Mouse (Mus musculus) liver, embryonic 14.5 days (tissue): ENCODE results near the gene Ltbp2. TPM values are rescaled to one million over a fixed set of nuclear protein-coding genes. Genes with fewer than 3 reads are reported as not detected.

Source experiments
- ATAC-seq: fragments of 200-750 bp; cut with Nextera tagmentation; 2 replicates; pipeline ENCODE4 v1.8.0; 2017; ENCODE audit warnings: moderate number of reproducible peaks, mild to moderate bottlenecking, moderate library complexity; ENCODE audit not compliant: insufficient read depth
- DNase-seq, 3 experiments: peaks; one replicate each; pipeline ENCODE4 v3.0.0-alpha.2; 2012 to 2013; ENCODE audit warnings: low read depth in 3 of 3, low spot score in 3 of 3
- H3K27ac ChIP-seq: fragments of 300-500 bp; sonication (generic); 2 replicates; pipeline ENCODE4 v1.5.1; 2014; ENCODE audit warnings: moderate library complexity, mild to moderate bottlenecking, control low read depth, inconsistent platforms
- H3K27me3 ChIP-seq: fragments of 300-500 bp; sonication (generic); 2 replicates; pipeline ENCODE4 v1.6.1; 2014; ENCODE audit warnings: mild to moderate bottlenecking, low read length, moderate library complexity; ENCODE audit not compliant: control insufficient read depth, insufficient read depth
- H3K36me3 ChIP-seq: fragments of 300-500 bp; sonication (generic); replicated peaks from 2 replicates; pipeline ENCODE4 v1.6.1; 2014; ENCODE audit warnings: low read depth; ENCODE audit not compliant: control insufficient read depth, insufficient read depth
- H3K4me1 ChIP-seq, 2 experiments: fragments of 200-500 bp in 1 of 2; fragments of 300-500 bp in 1 of 2; sonication (generic) in 1 of 2; replicated peaks; 2 replicates each; pipeline ENCODE4 v1.6.1; 2012 to 2014; ENCODE audit warnings: antibody characterized with exemption in 1 of 2, inconsistent platforms in 1 of 2, low read length in 1 of 2; ENCODE audit not compliant: control insufficient read depth in 2 of 2, insufficient read depth in 2 of 2
- H3K4me2 ChIP-seq: fragments of 300-500 bp; sonication (generic); 2 replicates; pipeline ENCODE4 v1.6.1; 2014; ENCODE audit warnings: low read depth, mild to moderate bottlenecking, control low read depth, moderate library complexity
- H3K4me3 ChIP-seq, 2 experiments: fragments of 200-500 bp in 1 of 2; fragments of 300-500 bp in 1 of 2; sonication (generic) in 1 of 2; 2 replicates each; pipeline ENCODE4 v1.5.1; 2012 to 2014; ENCODE audit warnings: low read depth in 2 of 2, low read length in 2 of 2, mild to moderate bottlenecking in 2 of 2, control low read depth in 1 of 2, inconsistent platforms in 1 of 2, moderate library complexity in 1 of 2; ENCODE audit not compliant: insufficient read depth in 1 of 2
- H3K9ac ChIP-seq: fragments of 300-500 bp; sonication (generic); replicated peaks from 2 replicates; pipeline ENCODE4 v1.6.1; 2014; ENCODE audit warnings: mild to moderate bottlenecking, control low read depth, moderate library complexity
- H3K9me3 ChIP-seq: fragments of 300-500 bp; sonication (generic); 2 replicates; pipeline ENCODE4 v1.6.1; 2016; ENCODE audit warnings: low read length, mixed read lengths; ENCODE audit not compliant: control insufficient read depth
- CTCF ChIP-seq: IDR thresholded peaks from 2 replicates; pipeline ENCODE4 v1.5.1; 2016; ENCODE audit warnings: antibody characterized with exemption, low read depth, control low read depth
- EP300 ChIP-seq: IDR thresholded peaks from 2 replicates; pipeline ENCODE4 v1.6.1; 2016; ENCODE audit warnings: antibody characterized with exemption, low read depth
- WGBS: fragments of 180-500 bp; shearing (Covaris S2); extraction: QIAGEN DNeasy Blood & Tissue Kit; methylation state at CpG from one replicate; pipeline ENCODE4 v1.1.7; 2014; ENCODE audit not compliant: insufficient replicate concordance; 5-methylcytosine and 5-hydroxymethylcytosine counted together
- polyA plus RNA-seq, 2 experiments: library from polyadenylated mRNA; depleted of rRNA in 1 of 2; stranded (reverse) in 1 of 2; unstranded in 1 of 2; fragments of >200 nt; fragmentation: Nextera tagmentation in 1 of 2; extraction: Ambion mirVana in 1 of 2; gene quantifications; 2 replicates each; pipeline versions ENCODE4 v1.2.1 to v1.2.3; 2012 to 2014

The Ltbp2 gene
- polyA plus RNA-seq, 2 experiments, result 0.08 to 0.21 TPM

GRCm38 (mm10) chr12:84813773-84814172 is 62.6 kb downstream of the Ltbp2 start:
- Histone ChIP-seq H3K4me2 (no peak overlapping the region), H3K36me3 (no peaks in the 10 kb centered on the region), H3K27me3 (no peaks in the 10 kb centered on the region), H3K4me1 (peaks cover 5 to 9% of the 10 kb centered on the region in 2 experiments), H3K9me3 (no peaks in the 10 kb centered on the region), H3K27ac (no peak overlapping the region), H3K9ac (no peak overlapping the region), H3K4me3 (no peak overlapping the region)
- WGBS, result 38% methylated on average over 7 of the region's 7 CpGs
- no peak for DNase-seq
- no peak for TF ChIP-seq EP300
- TF ChIP-seq CTCF, result peak; percentile 56
- ATAC-seq, result no peak

GRCm38 (mm10) chr12:84812004-84812403 is 64.3 kb downstream of the Ltbp2 start:
- Histone ChIP-seq H3K9ac (no peak overlapping the region), H3K4me3 (no peak overlapping the region), H3K36me3 (no peaks in the 10 kb centered on the region), H3K4me2 (no peak overlapping the region), H3K27ac (no peak overlapping the region), H3K9me3 (no peaks in the 10 kb centered on the region), H3K27me3 (no peaks in the 10 kb centered on the region), H3K4me1 (0 out of 4 replicates have a peak, but pooled peaks cover 0 to 4% of the 10 kb centered on the region in 2 experiments)
- TF ChIP-seq EP300 (no peak), CTCF (peak; percentile 55)
- ATAC-seq, result no peak
- WGBS, result 41% methylated on average over 3 of the region's 3 CpGs
- no peak for DNase-seq

GRCm38 (mm10) chr12:84811510-84811909 is 64.8 kb downstream of the Ltbp2 start:
- no peak for DNase-seq
- TF ChIP-seq CTCF (no peak), EP300 (no peak)
- 38% methylated on average over 4 of the region's 4 CpGs for WGBS

GRCm38 (mm10) chr12:84810810-84811209 is 65.5 kb downstream of the Ltbp2 start:
- DNase-seq, result no peak
- TF ChIP-seq CTCF (no peak), EP300 (no peak)
- Histone ChIP-seq H3K36me3 (no peaks in the 10 kb centered on the region), H3K27ac (no peak overlapping the region), H3K27me3 (no peaks in the 10 kb centered on the region; the same call in 1 of the 2 replicates), H3K4me1 (no peaks in the 10 kb centered on the region), H3K9me3 (no peaks in the 10 kb centered on the region), H3K4me3 (no peak overlapping the region), H3K4me2 (no peak overlapping the region), H3K9ac (no peak overlapping the region)
- ATAC-seq, result no peak
- WGBS, result 69% methylated on average over 1 of the region's 1 CpGs

More at GRCm38 (mm10) chr12:84811510-84811909, 64.8 kb downstream of the Ltbp2 start:
- Histone ChIP-seq H3K27me3 (no peaks in the 10 kb centered on the region), H3K4me2 (no peak overlapping the region), H3K27ac (no peak overlapping the region), H3K4me1 (0 out of 4 replicates have a peak, but pooled peaks cover 0 to 2% of the 10 kb centered on the region in 2 experiments), H3K9ac (no peak overlapping the region), H3K36me3 (no peaks in the 10 kb centered on the region), H3K4me3 (no peak overlapping the region), H3K9me3 (no peaks in the 10 kb centered on the region)
- no peak for ATAC-seq

GRCm38 (mm10) chr12:84809033-84809432 is 67.3 kb downstream of the Ltbp2 start:
- Histone ChIP-seq H3K4me2 (no peak overlapping the region), H3K9ac (no peak overlapping the region), H3K27me3 (no peaks in the 10 kb centered on the region; the same call in 1 of the 2 replicates), H3K4me1 (no peaks in the 10 kb centered on the region), H3K4me3 (no peak overlapping the region), H3K27ac (no peak overlapping the region), H3K36me3 (no peaks in the 10 kb centered on the region), H3K9me3 (no peaks in the 10 kb centered on the region)
- 41% methylated on average over 6 of the region's 6 CpGs for WGBS
- no peak for DNase-seq
- TF ChIP-seq CTCF (no peak), EP300 (no peak)
- ATAC-seq, result no peak
